Mouse (Mus musculus) neural tube, embryonic 10.5 days (tissue): ENCODE measurements around the gene Gm14399.
A peak's percentile ranks its signal among the peaks of the same experiment; 100 is the strongest.
"Not testable (repeated sequence)": the region's sequence is repeated elsewhere in the genome, so short reads cannot be mapped to it uniquely, and the experiment has no call there.

Experiments
- DNase-seq: peaks from one replicate; pipeline ENCODE4 v3.0.0-alpha.2; 2017; ENCODE audit warnings: low spot score; ENCODE audit errors: extremely low spot score

Gm14399 gene

GRCm38 (mm10) chr2:175141993-175142295 is at the start of gene Gm14399:
TSS of gene Gm14399 (minus strand) at chr2:175142012.
- not testable (repeated sequence) for DNase-seq

DNA sequence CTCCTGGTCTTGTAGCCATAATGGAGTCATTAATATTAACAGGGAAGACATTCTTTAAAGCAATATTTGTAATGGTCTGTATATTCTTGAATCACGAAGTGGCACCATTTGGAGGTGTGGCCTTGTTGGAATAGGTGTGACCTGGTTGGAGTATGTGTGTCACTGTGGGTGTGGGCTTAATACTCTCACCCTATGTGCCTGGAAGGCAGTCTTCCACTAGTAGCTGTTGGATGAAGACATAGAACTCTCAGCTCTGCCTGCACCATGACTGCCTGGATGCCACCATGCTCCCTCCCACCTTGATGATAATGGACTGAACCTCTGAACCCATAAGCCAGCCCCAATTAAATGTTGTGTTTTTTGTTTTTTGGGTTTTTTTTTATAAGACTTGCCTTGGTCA is 37.2 kb upstream of the Gm14399 start:
- not testable (repeated sequence) for DNase-seq

GRCm38 (mm10) chr2:175176312-175176711 is 34.5 kb upstream of the Gm14399 start:
- DNase-seq, result no peak

- DNase-seq, result not testable (repeated sequence)
These were observed 33.8 kb upstream of the Gm14399 start, which contains the start of gene Gm14443 for GRCm38 (mm10) chr2:175175401-175176180. TSS of gene Gm14443 (minus strand) at chr2:175175871.

DNA sequence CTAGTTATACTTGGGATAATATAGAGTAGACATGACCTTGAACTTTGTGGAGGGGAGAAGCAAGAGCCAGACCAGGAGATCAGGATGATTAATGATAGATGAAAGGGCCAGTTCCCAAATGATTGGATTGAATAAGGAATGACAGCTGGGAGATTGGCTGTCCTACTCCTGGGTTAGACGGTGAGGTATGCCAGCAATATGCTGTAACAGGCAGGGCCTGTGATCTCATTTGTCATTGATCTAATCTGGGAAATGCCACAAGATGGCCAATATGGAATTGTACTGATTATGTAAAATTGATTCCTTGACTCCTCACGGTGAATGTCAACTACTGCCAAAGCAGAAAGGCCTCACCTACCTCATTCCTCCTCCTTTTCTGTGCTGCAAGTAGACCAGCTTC is 32.2 kb upstream of the Gm14399 start:
- DNase-seq, result not testable (repeated sequence)

- not testable (repeated sequence) for DNase-seq
These were observed 31.2 kb upstream of the Gm14399 start for GRCm38 (mm10) chr2:175172906-175173595.

- DNase-seq, result no peak
These were observed 30.3 kb upstream of the Gm14399 start for GRCm38 (mm10) chr2:175172123-175172522.

GRCm38 (mm10) chr2:175166870-175167269 is 25.1 kb upstream of the Gm14399 start:
- not testable (repeated sequence) for DNase-seq

DNA sequence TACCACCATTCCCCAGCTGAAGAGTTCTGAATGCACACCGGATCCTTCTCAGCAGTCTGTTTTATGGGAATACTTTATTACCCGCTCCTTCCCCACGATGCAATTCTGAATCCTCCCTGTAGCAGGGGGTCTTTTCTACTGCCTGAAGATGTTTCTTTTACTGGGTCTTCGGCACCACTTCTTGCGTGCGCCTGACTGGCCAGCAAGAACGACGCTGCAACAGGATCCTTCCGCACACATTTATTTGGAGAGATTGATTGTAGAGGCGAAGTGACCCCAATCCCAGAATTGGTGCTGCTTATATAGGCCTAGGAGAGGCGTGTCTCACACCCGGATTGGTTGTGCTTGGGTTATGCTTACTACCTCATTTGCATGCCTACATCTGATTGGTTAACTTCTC is 23.3 kb upstream of the Gm14399 start:
- DNase-seq, result not testable (repeated sequence)

DNA sequence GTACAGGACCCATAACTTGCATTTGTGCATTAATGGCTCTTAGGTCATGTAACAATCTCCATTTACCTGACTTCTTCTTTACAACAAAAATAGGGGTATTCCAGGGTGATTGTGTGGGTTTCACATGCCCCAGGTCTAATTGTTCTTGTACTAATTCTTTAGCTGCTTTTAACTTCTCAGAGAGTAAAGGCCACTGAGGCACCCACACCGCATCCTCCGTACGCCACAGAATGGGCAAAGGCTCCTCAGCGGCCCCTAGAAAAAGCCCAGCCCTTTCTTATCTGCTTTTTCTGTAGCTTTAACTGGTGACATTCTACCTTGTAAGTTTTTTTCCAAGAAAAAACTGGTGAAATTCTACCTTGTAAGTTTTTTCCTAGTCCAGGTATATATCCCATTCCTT is 19.6 kb upstream of the Gm14399 start:
- not testable (repeated sequence) for DNase-seq

GRCm38 (mm10) chr2:175158642-175159041 is 16.8 kb upstream of the Gm14399 start:
- DNase-seq, result no peak

- DNase-seq, result no peak
These were observed 14.9 kb upstream of the Gm14399 start for GRCm38 (mm10) chr2:175156696-175157095.

- peak; percentile 14 for DNase-seq
These were observed 457 bp downstream of the Gm14399 start for GRCm38 (mm10) chr2:175141118-175141992.

DNA sequence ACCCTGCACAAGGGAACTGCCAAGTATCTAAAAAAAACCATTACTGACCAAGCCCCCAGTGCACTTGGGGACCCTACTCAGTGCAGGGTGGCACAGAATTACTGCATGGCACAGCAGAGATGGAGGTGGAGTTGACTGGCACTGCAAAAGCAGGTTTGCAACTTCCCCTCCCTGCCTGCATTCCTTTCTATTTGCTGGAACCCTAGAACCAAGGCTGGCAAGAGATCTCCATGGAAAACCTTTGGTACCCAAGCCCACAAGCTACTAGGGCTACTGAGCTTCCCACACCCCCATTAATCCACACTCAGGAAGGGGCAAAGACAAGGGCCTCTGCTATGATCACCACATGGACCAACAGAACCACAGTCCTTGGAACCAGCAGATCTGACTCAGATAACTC is 1.2 kb downstream of the Gm14399 start:
- DNase-seq, result not testable (repeated sequence)
